Mouse (Mus musculus) CH12.LX (cell line): ENCODE measurements around the gene Dcp1b.

Source experiments
- CTCF ChIP-seq, 2 experiments: IDR thresholded peaks in 1 of 2; conservative IDR thresholded peaks in 1 of 2; 2 replicates each; pipeline ENCODE4 v1.5.1; 2011 to 2012; ENCODE audit warnings: low read depth in 2 of 2, low read length in 2 of 2, improper control_type of control experiment in 1 of 2, inconsistent platforms in 1 of 2, mild to moderate bottlenecking in 1 of 2, moderate library complexity in 1 of 2
- MEF2A ChIP-seq: IDR thresholded peaks from 2 replicates; pipeline ENCODE4 v1.6.1; 2014; ENCODE audit warnings: low read depth, mild to moderate bottlenecking, inconsistent platforms, low read length, improper control_type of control experiment, borderline replicate concordance
- POLR2A ChIP-seq: IDR thresholded peaks from 2 replicates; pipeline ENCODE4 v1.6.1; 2011; ENCODE audit warnings: low read depth, mild to moderate bottlenecking, improper control_type of control experiment, low read length
- RAD21 ChIP-seq: IDR thresholded peaks from 2 replicates; pipeline ENCODE4 v1.6.1; 2011; ENCODE audit warnings: low read depth, mild to moderate bottlenecking, low read length, improper control_type of control experiment, moderate library complexity

DNA sequence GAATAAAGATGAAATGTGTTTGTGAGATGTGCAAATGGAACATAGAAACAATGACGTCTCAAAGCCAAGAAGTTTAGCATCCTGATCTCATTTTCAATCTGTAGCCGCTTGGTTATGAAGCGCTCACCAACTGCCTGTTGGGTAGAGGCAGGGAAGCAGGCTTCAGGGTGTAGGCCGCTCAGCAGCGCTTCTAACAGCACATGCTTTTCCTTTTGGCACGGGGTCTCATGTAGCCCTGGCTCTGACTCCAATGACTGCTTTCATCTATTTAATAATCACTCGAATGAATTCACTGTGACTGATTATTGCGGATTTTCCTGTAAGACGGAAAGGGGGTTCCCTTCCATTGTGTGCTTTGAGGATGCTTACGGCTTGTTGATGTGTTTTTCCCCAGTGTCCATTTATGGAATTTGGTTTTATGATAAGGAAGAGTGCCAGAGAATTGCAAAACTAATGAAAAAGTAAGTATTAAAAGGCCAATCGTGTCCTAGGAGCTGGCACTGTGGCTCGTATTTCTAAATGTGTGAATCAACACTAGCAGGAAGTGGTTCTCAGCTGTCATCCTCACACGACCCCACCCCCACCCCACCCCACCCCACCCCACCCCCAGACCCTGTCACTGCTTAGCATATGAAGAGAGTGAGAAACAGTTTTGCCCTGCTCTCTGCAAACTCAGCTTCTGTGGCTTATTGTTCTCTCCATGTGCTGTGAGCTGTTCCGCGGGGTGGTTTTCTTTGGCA, 23.7 kb downstream of the Dcp1b start:
- TF ChIP-seq POLR2A (no peak), CTCF (conservative IDR thresholded peaks at IDR 0.05 in 1 of 2, IDR thresholded peaks at IDR 0.05 in 1 of 2; ENCODE audit: low read depth in 2 of 2, low read length in 2 of 2) (no peak), RAD21 (no peak), MEF2A (no peak)
